Mouse (Mus musculus): ENCODE data around the gene Ccs.
A peak's percentile ranks its signal among the peaks of the same experiment; 100 is the strongest.
"Not testable (repeated sequence)": the region's sequence is repeated elsewhere in the genome, so short reads cannot be mapped to it uniquely, and the experiment has no call there.

Ccs gene

GRCm38 (mm10) chr19:4839149-4839548, at the start of gene Ccs, which contains the start of gene Ccdc87:
Ccs (minus strand) TSS chr19:4839332.
Ccdc87 (plus strand) TSS chr19:4839366.
- peak; percentile 95 for DNase-seq (ENCODE audit: inconsistent ontology term)

GRCm38 (mm10) chr19:4883961-4884360, 44.8 kb upstream of the Ccs start:
- DNase-seq (ENCODE audit: inconsistent ontology term): no peak

DNA sequence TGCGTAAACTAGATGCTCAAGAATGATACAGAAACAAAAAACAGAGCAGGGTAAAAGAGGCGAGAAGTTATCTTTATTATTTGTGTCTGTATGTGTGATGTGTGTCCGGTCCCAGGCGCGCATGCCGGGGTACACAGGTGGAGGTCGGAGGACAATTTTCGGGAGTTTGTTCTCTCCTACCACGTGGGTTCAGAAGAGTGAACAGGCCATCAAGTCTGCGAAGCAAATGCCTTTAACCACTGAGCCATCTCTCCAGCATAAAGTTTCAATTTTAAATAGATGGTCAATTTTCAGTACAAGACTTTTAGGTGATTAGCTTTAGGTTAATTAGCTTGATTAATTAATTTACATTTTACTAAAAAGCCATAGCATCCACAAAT, 40.2 kb upstream of the Ccs start:
- no peak for DNase-seq (ENCODE audit: inconsistent ontology term)

DNA sequence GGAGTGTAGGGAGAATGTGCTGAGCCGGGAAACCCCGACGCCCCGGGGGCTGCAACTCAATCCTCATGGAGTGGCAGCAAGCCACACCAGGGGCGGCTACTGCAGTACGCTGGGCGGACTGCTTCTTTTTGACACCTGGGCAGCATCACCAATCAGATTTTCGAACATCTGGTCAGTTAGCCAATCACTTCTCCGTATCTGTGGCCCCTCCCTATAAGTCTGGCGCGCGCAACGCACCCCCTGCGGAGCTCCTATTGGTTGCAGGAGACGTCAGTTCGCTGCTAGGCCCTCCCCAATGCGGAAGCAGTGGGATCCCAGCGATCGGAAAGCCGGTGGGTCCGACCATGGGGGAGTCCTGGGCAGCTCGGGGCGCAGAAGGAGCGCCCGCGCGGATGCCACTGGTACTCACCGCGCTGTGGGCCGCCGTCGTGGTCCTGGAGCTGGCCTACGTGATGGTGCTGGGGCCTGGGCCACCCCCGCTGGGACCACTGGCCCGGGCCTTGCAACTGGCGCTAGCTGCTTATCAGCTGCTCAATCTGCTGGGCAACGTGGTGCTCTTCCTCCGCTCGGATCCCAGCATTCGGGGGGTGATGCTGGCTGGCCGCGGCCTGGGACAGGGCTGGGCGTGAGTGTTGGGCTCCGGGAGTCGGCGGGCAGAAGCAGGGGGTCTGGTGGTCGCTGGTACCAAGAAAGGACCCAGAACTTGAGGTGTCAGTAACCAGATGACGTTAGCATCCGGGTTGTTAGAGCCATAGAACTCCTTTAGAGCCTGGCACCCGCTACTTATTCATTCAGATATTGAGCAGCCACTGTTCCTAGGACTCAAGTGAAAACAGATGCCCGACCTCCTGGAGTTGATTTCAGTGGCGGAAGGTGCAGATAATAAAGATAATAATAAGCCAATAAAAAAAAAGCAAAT, 39.5 kb upstream of the Ccs start, which contains the start of gene Zdhhc24:
Gene Zdhhc24, plus strand, starts transcription at position 264 of the 919 bp plus-strand sequence.
- peak; percentile 98 for DNase-seq (ENCODE audit: inconsistent ontology term)

DNA sequence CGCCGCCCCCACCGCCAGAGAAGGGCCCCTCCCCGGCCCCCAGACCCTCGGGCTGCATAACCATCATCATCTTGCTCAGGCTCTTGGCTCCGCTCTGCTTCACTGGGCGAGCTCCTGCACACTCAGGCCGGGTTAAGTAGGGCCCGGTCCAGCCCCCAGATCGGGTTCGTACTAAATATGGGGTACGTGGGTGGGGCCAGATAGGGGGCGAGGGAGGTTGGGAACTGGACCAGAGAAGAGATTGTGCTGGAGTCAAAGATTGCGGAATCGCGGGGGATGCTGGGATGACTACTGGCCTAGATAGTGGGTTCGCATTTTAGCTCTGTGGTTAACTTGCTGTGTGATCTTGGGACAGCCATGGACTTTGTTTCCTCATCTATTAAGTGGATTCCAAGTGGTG, 38.7 kb upstream of the Ccs start, which contains the start of gene Actn3:
Gene Actn3, minus strand, starts transcription at position 125 of the 400 bp plus-strand sequence.
- DNase-seq (ENCODE audit: inconsistent ontology term): no peak

- no peak for DNase-seq (ENCODE audit: inconsistent ontology term)
Observed at GRCm38 (mm10) chr19:4876755-4877154, 37.6 kb upstream of the Ccs start.

GRCm38 (mm10) chr19:4876241-4876640, 37.1 kb upstream of the Ccs start:
- no peak for DNase-seq (ENCODE audit: inconsistent ontology term)

DNA sequence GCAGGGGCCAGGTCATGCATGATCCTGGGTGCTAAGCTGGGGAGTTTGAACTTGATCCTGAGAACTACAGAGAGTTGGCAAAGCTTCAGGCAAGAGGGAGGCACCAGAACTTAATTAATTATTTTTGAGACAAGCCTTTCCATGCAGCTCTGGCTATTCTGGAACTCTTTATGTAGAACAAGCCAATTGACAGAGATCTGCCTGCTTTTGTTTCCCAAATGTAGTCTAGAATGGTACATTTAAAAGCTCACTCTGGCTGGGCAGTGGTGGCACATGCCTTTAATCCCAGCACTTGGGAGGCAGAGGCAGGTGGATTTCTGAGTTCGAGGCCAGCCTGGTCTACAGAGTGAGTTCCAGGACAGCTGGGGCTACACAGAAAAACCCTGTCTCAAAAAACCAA, 35.5 kb upstream of the Ccs start:
- DNase-seq (ENCODE audit: inconsistent ontology term): not testable (repeated sequence)

DNA sequence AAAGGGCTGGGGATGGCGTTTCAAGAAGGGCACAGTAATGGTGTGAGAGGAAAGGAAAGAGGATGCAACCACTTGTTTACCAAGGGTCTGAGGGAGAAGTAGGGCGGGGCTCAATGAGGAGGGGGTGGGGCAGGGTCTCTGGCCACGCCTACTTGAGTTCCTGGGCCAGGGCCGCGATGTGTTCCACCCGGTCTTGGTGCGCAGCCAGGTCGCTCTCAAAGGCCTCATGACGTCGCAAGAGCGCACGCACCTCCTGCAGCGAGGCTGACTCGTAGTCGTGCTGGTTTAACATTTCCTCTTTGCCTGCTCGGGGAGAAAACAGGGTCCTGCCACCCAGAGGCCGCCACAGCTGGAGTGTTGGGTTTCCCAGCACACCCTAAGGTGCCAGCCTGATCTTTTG, 26.0 kb upstream of the Ccs start:
- peak; percentile 22 for DNase-seq (ENCODE audit: inconsistent ontology term)

DNA sequence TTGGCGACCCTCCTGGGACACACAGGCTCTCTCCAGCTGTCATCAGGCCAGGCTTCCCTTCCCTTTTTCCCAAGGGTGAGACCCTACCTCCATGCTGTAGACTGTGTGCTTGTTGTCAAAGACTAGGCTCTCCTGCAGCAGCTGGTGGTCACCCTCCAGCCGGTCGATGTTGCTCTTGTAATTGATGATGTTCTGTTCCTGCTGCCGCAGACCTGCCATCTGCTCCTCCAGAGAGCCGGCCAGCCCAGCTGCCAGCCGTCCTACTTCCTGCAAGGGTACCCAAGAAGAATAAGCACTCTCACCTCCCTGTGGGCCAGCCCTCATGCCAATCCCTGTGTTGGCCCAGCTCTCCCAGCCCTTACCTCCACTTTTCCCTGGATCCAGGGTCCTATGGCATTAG, 23.9 kb upstream of the Ccs start:
- no peak for DNase-seq (ENCODE audit: inconsistent ontology term)

DNA sequence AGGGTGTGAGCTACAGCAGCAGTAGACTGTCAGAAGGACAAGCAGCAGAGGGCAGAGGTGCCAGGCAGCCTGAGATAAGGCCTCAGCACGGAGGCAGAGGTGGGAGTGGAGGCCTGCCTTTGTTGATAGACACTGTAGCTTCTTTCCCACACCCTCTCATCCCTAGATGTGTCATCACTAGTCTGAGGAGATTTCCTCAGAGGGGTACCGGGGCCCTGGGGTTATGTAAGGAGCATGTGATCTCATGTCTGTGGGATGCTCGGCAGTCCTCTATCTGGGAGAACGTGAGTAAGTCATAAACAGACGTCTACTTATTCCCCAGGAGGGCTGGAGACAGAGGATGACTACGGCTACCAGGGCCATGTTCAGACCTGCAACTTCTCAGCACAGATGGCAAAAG, 19.9 kb upstream of the Ccs start:
- peak; percentile 13 for DNase-seq (ENCODE audit: inconsistent ontology term)

GRCm38 (mm10) chr19:4855951-4856350, 16.8 kb upstream of the Ccs start:
- no peak for DNase-seq (ENCODE audit: inconsistent ontology term)

DNA sequence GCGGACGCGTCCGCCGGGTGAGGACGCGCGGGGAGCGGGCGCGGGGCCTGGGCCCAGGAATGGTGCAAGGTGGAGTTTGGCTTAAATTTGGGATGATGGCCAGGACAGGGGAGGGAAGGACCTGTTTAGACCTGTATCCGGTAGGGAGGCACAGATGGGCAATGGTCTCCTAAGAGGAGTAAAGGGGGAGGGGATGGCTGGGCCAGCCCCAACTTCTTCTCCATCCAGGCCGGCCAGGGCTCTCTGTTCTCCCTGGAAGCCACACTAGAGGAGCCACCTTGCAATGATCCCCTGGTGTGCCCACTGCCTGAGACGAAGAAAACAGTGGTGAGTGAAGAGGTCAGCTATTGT, 16.3 kb upstream of the Ccs start:
- DNase-seq (ENCODE audit: inconsistent ontology term): no peak

DNA sequence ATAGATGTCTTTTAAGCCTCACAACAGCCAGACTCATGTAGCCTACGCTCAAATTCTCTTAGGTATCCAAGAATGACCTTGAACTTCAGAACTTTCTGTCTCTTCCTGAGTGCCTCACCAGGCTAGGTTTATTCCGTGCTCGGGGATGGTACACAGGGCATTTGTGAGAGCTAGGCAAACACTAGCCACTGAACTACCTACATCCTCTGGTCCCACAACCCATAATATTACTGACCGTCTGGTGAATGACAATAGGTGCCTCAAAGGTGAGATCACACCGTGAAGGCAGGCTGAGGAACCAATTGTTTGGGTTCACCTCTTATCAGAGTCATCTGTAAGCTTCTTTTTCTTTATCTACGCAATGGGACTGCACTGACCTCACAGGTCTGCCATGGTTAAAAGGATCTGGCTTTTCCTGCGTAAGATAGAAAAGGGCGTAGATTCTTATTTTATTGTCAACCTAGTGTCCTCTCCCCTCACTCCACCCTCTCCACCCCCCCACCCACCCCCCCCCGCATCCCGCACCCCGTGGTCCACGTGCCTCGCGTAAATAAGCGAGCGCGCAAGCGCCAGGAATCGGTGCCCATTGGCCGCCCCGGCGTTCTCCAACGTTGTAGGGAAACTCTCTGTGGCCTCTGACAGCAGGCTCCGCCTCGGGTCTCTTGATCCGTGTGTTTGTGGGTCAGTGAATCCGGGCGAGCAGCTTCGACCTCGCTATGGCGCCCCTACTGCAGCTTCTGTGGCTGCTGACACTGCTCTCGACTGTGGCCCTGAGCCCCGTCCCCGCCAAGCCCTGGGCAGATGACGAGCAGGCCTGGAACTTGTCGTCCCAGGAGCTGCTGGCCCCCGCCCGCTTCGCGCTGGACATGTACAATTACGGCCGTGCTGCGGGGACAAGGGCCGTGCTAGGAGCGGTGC, 15.7 kb upstream of the Ccs start, which contains the start of gene Ctsf:
Gene Ctsf, plus strand, starts transcription at position 579 of the 918 bp plus-strand sequence.
- peak; percentile 88 for DNase-seq (ENCODE audit: inconsistent ontology term)

DNA sequence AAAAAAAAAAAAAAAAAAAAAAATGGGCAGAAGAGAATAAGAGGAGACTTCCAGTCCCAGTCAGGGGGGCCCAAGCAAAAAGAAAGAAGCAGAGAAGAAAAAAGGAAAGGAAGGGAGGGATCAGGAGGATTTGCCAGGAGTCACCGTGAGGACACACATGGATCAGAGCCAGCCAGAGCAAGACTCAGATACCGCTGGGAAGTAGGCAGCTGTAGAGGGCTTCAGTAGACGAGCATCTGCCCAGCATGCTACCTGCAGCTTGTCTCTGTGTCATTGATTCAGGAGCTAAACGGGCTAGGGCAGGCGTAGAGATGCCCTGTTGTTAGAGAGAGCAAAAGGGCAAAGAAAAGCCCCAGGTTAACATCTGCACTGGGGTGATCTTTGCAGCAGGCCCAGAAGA, 11.1 kb upstream of the Ccs start:
- DNase-seq (ENCODE audit: inconsistent ontology term): no peak

DNA sequence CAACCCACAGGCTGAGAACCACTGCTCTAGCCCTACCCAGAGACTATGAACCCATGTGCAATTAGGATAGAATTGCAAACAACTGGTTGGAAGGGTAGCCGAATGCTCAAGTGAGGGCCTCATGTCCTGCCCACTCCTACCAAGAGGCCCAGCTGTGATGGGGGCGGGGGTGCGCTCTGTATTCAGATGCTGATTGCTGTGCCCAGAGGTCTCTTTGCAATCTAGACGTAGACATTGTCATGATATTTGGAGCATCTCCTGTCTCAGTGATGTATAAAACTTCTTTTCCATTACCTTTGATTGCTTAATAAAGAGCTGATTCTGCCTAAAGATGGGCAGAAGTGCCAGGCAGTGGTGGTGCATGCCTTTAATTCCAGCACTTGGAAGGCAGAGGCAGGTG, 10.7 kb upstream of the Ccs start:
- DNase-seq (ENCODE audit: inconsistent ontology term): no peak

DNA sequence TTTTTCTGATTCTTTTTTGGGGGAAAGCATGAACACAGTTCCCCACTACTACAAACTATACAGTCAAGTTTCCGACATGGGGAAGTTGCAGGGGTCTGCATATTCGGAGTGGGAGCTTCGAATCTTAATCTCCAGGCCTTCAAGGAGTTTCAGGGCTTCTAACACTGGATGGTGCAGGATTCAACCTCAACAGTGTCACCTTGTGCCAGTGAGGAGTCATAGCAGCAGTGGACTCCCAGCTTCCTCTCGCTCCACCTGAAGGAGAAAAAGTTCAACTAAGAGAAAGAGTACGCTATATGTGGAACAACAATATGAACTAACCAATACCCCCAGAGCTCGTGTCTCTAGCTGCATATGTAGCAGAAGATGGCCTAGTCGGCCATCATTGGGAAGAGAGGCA, 8.4 kb upstream of the Ccs start:
- DNase-seq (ENCODE audit: inconsistent ontology term): no peak

DNA sequence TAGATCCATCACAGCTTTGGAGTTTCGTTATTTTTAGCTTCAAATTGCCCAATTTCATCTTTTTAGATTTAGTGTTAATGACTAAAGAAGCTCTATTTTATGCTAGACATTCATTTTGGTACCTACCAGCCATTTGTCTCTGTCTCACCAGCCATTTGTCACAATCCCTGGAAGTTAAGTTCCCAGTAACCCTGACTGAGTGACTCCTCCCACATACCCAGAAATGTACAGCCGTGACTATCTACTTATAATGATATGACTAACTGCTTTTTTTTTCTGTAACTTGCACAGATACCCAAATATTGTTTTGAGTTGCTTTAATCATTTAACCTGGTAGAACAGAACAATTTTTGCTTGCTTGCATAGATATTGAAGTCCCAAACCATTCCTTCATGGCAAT, 6.7 kb upstream of the Ccs start:
- DNase-seq (ENCODE audit: inconsistent ontology term): no peak

GRCm38 (mm10) chr19:4842611-4843010, 3.5 kb upstream of the Ccs start:
- DNase-seq (ENCODE audit: inconsistent ontology term): no peak

DNA sequence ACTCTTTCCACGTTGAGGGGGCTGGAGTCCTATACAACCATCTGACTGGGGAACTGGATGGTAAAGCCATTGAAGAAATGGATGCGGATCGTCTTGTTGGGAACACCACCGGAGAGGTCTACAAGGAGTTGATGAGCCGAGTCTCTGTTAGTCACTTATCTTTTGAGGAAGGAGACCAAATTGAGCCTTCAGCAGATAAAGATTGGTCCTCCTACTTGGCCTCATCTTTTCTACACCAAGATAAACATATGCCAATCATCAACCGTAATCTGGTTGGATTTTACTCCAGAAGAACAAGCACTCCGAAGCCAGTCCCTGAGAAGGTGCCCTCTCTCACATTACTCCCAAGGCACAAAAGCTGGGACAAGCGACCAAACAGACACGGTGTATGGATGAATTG, 1.7 kb upstream of the Ccs start:
- no peak for DNase-seq (ENCODE audit: inconsistent ontology term)

GRCm38 (mm10) chr19:4838526-4839140, 499 bp downstream of the Ccs start:
- DNase-seq (ENCODE audit: inconsistent ontology term): no peak

DNA sequence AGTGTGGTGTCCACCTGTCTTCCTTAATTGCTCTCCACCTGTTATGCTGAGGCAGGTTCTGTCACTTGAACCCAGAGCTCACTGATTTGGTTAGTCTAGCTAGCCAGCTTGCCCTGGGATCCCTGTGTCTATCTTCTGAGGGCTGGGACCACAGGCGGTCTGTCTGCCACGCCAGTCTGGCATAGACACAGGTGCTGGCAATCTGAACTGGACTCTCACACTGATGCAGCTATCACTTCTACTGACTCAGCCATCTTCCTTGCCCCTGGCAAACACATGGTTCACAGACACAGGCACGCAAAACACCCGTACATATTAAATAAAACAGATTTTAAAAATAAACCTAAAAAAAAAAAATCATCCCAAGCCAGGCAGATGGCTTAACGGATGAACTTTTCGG, 2.1 kb downstream of the Ccs start:
- no peak for DNase-seq (ENCODE audit: inconsistent ontology term)

Measured in Muller cell, postnatal 12 days (primary cell).